Mouse (Mus musculus) heart, embryonic 16.5 days (tissue): ENCODE data around the gene Casp6. TPM values are rescaled to one million over a fixed set of nuclear protein-coding genes. Genes with fewer than 3 reads are reported as not detected.

ENCODE experiments used
- ATAC-seq: fragments of 200-750 bp; cut with Nextera tagmentation; replicated peaks from 2 replicates; pipeline ENCODE4 v1.8.0; 2017; ENCODE audit warnings: moderate number of reproducible peaks; ENCODE audit not compliant: insufficient read depth, low FRiP score; ENCODE audit errors: extremely low read depth
- H3K27ac ChIP-seq: fragments of 300-500 bp; sonication (generic); 2 replicates; pipeline ENCODE4 v1.5.1; 2014; ENCODE audit warnings: mild to moderate bottlenecking, low read length, control low read depth, moderate library complexity
- H3K27me3 ChIP-seq: fragments of 300-500 bp; sonication (generic); 2 replicates; pipeline ENCODE4 v1.6.1; 2014; ENCODE audit warnings: low read length, mixed read lengths; ENCODE audit not compliant: control insufficient read depth, insufficient read depth
- H3K36me3 ChIP-seq: fragments of 300-500 bp; sonication (generic); 2 replicates; pipeline ENCODE4 v1.6.1; 2014; ENCODE audit not compliant: control insufficient read depth, insufficient read depth
- H3K4me1 ChIP-seq: fragments of 300-500 bp; sonication (generic); 2 replicates; pipeline ENCODE4 v1.6.1; 2014; ENCODE audit warnings: low read length, mixed read lengths; ENCODE audit not compliant: control insufficient read depth, insufficient read depth
- H3K4me2 ChIP-seq: fragments of 300-500 bp; sonication (generic); 2 replicates; pipeline ENCODE4 v1.6.1; 2014; ENCODE audit warnings: low read depth, mild to moderate bottlenecking, control low read depth, low read length
- H3K4me3 ChIP-seq: fragments of 300-500 bp; sonication (generic); 2 replicates; pipeline ENCODE4 v1.5.1; 2014; ENCODE audit warnings: mild to moderate bottlenecking, control low read depth, low read length
- H3K9ac ChIP-seq: fragments of 300-500 bp; sonication (generic); 2 replicates; pipeline ENCODE4 v1.6.1; 2014; ENCODE audit warnings: low read length, control low read depth
- H3K9me3 ChIP-seq: fragments of 300-500 bp; sonication (generic); replicated peaks from 2 replicates; pipeline ENCODE4 v1.6.1; 2016; ENCODE audit warnings: low read length; ENCODE audit not compliant: control insufficient read depth
- WGBS: fragments of 180-500 bp; shearing (Covaris S2); extraction: QIAGEN DNeasy Blood & Tissue Kit; methylation state at CpG from one replicate; pipeline ENCODE4 v1.1.7; 2014; 5-methylcytosine and 5-hydroxymethylcytosine counted together
- polyA plus RNA-seq: library from polyadenylated mRNA; unstranded; fragments of >200 nt; fragmentation: Nextera tagmentation; extraction: Ambion mirVana; gene quantifications from 2 replicates; pipeline ENCODE4 v1.2.1, GENCODE M21; 2015

Casp6 gene
- polyA plus RNA-seq, 1 experiment from 2014 or later: 66.6 TPM

DNA sequence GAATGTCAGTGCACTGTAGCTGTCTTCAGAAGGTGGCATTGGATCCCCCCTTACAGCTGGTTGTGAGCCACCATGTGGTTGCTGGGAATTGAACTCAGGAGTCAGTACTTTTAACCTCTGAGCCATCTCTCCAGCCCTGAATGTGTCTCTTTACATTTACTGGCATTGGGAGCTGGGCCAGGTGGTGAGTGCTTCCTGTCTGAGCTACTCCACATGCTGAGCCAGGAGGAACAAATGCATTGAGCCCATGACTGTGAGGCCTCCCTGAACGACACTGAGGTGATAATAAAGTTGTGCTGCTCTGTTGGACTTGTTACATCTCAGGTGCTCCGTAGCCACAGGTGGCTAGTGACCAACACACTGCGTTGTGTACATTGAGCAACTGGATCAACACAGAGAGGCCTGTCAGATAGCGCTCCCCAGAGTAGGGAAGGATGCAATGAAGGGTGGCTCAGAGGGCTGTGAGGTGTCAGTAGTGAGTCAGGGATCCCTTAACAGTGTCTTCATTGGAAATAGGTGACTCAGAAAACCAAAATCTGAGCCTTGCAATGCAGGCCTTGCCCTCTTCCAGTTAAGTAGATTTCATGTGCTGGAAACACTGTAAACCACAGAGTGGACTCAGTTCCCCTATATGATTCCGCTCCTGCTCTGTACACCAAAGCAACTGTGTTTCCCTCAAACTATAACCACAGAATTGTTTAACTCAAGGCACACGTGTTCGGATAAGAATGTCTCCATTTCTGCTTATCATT is 3.3 kb downstream of the Casp6 start:
- WGBS: 75% methylated on average over 7 of the region's 7 CpGs
- Histone ChIP-seq H3K4me1 (peaks cover 12% of the 10 kb centered on the region), H3K27ac (no peak overlapping the region)

DNA sequence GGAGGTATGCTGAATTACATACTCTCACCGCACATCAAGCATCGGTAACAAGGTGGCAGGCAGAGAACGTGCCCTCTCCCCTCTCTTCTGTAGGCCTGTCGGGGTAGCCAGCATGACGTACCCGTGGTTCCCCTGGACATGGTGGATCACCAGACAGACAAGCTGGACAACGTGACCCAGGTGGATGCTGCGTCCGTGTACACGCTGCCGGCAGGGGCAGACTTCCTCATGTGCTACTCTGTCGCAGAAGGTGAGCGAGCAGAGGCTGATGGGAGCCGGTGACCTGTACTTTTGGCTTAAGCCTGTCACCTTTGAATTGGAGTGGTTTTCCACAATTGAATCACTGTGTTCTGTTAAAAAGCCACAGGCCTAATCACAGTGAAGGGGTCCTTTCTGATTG is 10.8 kb downstream of the Casp6 start:
- H3K9ac ChIP-seq: no peak overlapping the region
- H3K27me3 ChIP-seq: no peaks in the 10 kb centered on the region
- peaks cover 42% of the 10 kb centered on the region for H3K36me3 ChIP-seq
- no peaks in the 10 kb centered on the region for H3K9me3 ChIP-seq
- H3K4me3 ChIP-seq: no peak overlapping the region
- H3K4me2 ChIP-seq: no peak overlapping the region
- no peak for ATAC-seq
- no peak overlapping the region for H3K27ac ChIP-seq
- H3K4me1 ChIP-seq: no peaks in the 10 kb centered on the region
- WGBS: 90% methylated on average over 14 of the region's 14 CpGs

More for the DNA sequence above, 3.3 kb downstream of the Casp6 start:
- Histone ChIP-seq H3K4me2 (no peak overlapping the region), H3K4me3 (no peak overlapping the region), H3K9ac (no peak overlapping the region), H3K27me3 (no peaks in the 10 kb centered on the region), H3K36me3 (peaks cover 20% of the 10 kb centered on the region), H3K9me3 (no peaks in the 10 kb centered on the region)
- no peak for ATAC-seq

DNA sequence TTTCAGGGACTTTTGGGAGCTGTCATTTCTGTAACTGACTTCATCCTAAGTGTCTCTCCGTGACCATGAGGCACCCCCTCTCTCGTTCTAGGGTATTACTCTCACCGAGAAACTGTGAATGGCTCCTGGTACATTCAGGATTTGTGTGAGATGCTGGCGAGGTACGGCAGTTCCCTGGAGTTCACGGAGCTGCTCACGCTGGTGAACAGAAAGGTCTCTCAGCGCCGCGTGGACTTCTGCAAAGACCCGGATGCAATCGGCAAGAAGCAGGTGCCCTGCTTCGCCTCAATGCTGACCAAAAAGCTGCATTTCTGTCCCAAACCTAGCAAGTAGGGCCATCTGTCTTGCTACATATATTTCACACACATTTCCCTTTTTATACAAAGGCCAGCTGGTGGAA is 12.0 kb downstream of the Casp6 start:
- Histone ChIP-seq H3K36me3 (peaks cover 41% of the 10 kb centered on the region), H3K9ac (no peak overlapping the region), H3K4me1 (no peaks in the 10 kb centered on the region), H3K27me3 (no peaks in the 10 kb centered on the region), H3K4me3 (no peak overlapping the region), H3K4me2 (no peak overlapping the region), H3K27ac (no peak overlapping the region), H3K9me3 (no peaks in the 10 kb centered on the region)
- no peak for ATAC-seq
- 93% methylated on average over 13 of the region's 13 CpGs for WGBS

DNA sequence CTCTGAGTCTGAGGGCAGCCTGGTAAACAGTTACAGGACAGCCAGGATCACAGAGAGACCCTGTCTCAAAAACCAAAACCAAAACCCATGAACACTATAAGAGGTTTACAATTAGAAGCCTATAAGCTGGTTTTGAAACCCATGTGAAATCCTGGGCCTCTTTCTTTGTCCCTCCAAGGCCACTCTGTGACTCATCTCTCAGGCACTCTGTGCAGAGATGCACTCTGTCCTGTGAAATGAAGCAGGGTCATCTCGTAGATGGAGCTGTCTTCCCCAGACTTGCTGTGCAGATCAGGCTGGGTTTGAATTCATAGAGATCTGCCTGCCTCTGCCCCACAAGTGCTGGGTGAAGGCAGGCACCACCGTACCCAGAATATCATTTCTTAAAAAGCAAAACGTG is 16.2 kb downstream of the Casp6 start:
- 72% methylated on average over 3 of the region's 3 CpGs for WGBS
- H3K9me3 ChIP-seq: no peaks in the 10 kb centered on the region
- H3K4me2 ChIP-seq: no peak overlapping the region
- ATAC-seq: no peak
- H3K4me1 ChIP-seq: no peaks in the 10 kb centered on the region
- H3K4me3 ChIP-seq: no peak overlapping the region
- H3K36me3 ChIP-seq: peaks cover 11% of the 10 kb centered on the region
- no peak overlapping the region for H3K9ac ChIP-seq
- H3K27ac ChIP-seq: no peak overlapping the region
- no peaks in the 10 kb centered on the region for H3K27me3 ChIP-seq

DNA sequence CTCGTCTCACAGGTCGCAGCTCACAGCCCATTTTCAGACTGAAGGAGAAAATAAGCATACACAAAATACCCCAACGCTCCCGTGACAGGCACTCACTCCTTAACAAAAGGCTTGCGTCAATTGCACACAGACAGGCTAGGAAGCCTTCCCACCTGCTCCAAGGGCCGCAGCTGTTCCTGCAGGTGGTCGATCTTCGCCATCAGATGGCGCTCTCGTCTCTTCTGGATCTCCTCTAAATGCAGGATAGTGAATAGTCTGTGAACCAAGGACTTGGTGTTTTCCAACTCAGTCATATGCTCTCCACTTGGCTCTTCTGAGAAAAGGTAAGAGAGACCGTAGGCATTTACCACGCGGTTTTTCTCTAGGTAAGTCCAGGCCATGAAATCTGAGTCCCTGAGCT is 17.2 kb downstream of the Casp6 start:
- no peak overlapping the region for H3K27ac ChIP-seq
- H3K9ac ChIP-seq: no peak overlapping the region
- peak; percentile 65 for ATAC-seq
- H3K4me1 ChIP-seq: no peaks in the 10 kb centered on the region
- H3K36me3 ChIP-seq: peaks cover 7% of the 10 kb centered on the region
- no peaks in the 10 kb centered on the region for H3K27me3 ChIP-seq
- WGBS: 16% methylated on average over 13 of the region's 13 CpGs
- no peak overlapping the region for H3K4me2 ChIP-seq
- no peaks in the 10 kb centered on the region for H3K9me3 ChIP-seq
- no peak overlapping the region for H3K4me3 ChIP-seq

DNA sequence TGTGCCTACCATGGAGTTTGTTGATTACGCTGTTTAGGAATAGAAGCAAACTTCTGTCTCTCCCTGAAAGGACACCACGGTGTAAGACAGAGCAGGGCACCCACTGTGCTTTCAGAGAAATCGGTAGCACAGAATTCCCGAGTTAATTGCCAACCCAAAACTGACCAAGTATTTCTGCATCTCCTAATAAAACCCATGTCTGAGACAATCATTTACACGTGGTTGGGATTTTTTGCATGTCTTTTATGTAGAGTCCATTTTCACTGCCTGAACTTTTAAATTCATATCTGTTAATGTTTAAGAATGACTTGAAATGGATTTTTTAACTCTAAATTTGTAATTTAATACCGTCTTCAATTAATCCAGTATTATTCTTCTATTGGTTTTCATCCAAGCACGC is 22.4 kb downstream of the Casp6 start:
- no peaks in the 10 kb centered on the region for H3K36me3 ChIP-seq
- no peaks in the 10 kb centered on the region for H3K9me3 ChIP-seq
- no peaks in the 10 kb centered on the region for H3K27me3 ChIP-seq
- H3K4me3 ChIP-seq: no peak overlapping the region
- 83% methylated on average over 7 of the region's 7 CpGs for WGBS
- no peak overlapping the region for H3K9ac ChIP-seq
- H3K27ac ChIP-seq: no peak overlapping the region
- H3K4me2 ChIP-seq: no peak overlapping the region
- no peak for ATAC-seq
- H3K4me1 ChIP-seq: no peaks in the 10 kb centered on the region

DNA sequence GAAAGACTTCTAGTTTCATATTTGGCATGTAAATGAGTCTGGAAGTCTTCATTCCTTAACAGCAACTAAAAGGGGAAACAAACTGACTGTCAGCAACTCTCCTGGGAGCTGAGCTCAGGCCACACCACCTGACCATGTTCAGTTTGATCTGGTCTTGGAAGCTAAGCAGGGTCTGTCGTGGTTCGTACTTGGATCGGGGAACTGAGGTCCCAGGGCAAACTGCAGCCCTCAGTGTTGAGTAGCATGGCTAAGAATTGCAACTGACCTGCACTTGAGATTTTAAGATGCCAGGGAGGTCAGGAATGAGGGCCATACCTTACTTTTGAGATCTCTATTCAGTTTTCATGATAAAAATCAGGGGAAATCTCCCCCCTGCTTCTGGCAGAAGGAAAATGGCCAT is 24.6 kb downstream of the Casp6 start:
- no peak overlapping the region for H3K4me2 ChIP-seq
- 71% methylated on average over 3 of the region's 3 CpGs for WGBS
- H3K4me1 ChIP-seq: no peaks in the 10 kb centered on the region
- H3K27me3 ChIP-seq: no peaks in the 10 kb centered on the region
- no peak overlapping the region for H3K4me3 ChIP-seq
- H3K27ac ChIP-seq: no peak overlapping the region
- no peak overlapping the region for H3K9ac ChIP-seq
- ATAC-seq: no peak
- no peaks in the 10 kb centered on the region for H3K36me3 ChIP-seq
- no peaks in the 10 kb centered on the region for H3K9me3 ChIP-seq

DNA sequence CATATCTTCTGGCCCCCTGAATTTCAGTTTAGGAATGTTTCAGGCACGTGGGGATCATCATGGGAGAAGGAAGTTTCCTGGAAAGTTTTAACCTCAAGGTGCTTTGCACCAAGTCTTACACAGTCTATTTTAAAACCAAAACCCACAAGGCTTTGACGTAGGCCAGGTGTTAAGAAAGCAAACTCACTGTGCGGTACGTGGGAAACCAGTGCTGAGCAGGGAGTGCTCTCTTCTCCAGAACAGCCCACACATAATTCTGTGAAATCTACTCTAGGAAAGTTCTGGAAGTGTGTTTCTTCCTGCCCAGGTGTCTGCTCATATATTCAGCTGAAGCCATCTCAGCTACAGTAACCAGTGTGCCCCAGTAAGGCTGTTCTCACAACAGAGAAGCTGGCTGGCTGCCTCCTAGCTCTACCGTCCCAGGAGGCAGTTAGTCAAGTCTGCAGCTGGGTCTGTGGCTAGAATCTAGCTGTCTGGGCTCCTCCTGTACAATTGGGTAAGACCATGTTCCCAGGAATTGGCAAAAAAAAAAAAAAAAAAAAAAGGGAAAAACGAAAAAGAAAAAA is 29.1 kb downstream of the Casp6 start:
- H3K4me1 ChIP-seq: no peaks in the 10 kb centered on the region
- no peak overlapping the region for H3K4me3 ChIP-seq
- H3K9me3 ChIP-seq: no peaks in the 10 kb centered on the region
- 55% methylated on average over 6 of the region's 6 CpGs for WGBS
- no peak overlapping the region for H3K9ac ChIP-seq
- H3K4me2 ChIP-seq: no peak overlapping the region
- H3K36me3 ChIP-seq: no peaks in the 10 kb centered on the region
- H3K27me3 ChIP-seq: no peaks in the 10 kb centered on the region
- ATAC-seq: peak; percentile 65; the same call in 1 of the 2 replicates
- no peak overlapping the region for H3K27ac ChIP-seq

DNA sequence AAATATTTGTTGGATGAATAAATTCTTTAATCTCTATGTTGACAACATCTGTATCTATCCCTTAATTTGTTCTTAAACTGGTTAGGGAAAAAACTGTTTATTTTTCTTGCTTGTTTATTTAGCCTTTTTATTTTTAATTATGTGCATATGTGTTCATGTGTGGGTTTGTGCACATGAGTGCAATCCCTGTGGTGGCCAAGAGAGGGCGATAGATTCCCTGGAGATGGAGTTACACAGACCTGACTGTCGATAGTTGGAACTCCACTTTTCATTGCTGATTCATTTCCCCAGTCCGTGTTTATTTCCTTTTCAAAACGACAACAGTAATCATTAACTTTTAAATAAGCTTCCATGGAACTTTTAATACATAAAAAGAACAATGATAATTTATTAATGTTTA is 31.2 kb downstream of the Casp6 start:
- Histone ChIP-seq H3K27me3 (no peaks in the 10 kb centered on the region), H3K4me1 (no peaks in the 10 kb centered on the region), H3K9me3 (no peaks in the 10 kb centered on the region), H3K4me3 (no peak overlapping the region), H3K36me3 (no peaks in the 10 kb centered on the region), H3K27ac (no peak overlapping the region), H3K9ac (no peak overlapping the region), H3K4me2 (no peak overlapping the region)
- ATAC-seq: no peak
- 43% methylated on average over 4 of the region's 4 CpGs for WGBS
